Mouse (Mus musculus): ENCODE measurements around the gene Cutal.

DNA sequence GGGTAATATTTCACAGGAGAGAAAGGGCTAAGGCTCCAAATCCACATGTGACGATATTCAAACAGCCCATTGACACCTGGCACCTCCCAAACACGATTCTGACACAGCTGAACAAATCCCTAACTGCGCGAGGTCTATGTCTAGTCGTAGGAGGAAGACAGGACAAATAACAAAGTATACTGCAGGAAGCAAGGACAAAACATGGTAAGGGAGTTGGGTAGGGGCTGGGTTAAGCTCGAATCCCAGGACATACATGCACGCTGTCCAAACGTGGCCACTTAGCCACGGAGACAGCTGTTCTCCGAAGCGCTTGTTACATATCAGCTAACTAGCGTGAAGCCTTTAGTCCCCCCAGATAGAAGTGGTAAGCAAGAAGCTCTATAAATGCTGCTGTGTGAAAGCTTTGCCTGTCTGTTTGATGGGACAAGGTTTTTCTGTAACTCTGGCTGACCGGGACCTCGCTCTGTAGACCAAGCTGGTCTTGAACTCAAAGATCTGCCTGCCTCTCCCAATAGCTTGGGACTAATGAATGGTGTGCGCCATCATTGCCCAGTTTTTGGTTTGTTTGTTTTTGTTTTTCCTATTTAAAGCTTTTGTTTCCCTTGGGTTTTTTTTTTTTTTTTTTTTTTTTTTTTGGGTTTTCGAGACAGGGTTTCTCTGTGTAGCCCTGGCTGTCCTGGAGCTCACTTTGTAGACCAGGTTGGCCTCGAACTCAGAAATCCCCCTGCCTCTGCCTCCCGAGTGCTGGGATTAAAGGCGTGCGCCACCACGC is 47.5 kb upstream of the Cutal start:
- TF ChIP-seq USF1 (IDR thresholded peaks at IDR 0.05; ENCODE audit: low read depth) (no peak), CTCF (IDR thresholded peaks at IDR 0.05; ENCODE audit: control insufficient read depth, insufficient read depth, insufficient read length) (no peak), MYOD1 (IDR thresholded peaks at IDR 0.05; ENCODE audit: control insufficient read depth, insufficient read length, low read depth) (no peak), CEBPB (IDR thresholded peaks at IDR 0.05; ENCODE audit: low read depth) (no peak), MYOG (IDR thresholded peaks at IDR 0.05; ENCODE audit: control insufficient read depth, extremely low read depth, insufficient read length) (no peak), MAX (IDR thresholded peaks at IDR 0.05) (no peak), FOSL1 (IDR thresholded peaks at IDR 0.05; ENCODE audit: insufficient read depth, low read length, poor library complexity, severe bottlenecking) (no peak)

Measured in C2C12 (cell line).